Mouse (Mus musculus): ENCODE measurements at regions not wholly inside any gene's neighbourhood (a gene's known extent, or its start where the extent isn't known, plus 50 kb on each side); places are given as distances from the start of the nearest gene placed in this dataset.

DNA sequence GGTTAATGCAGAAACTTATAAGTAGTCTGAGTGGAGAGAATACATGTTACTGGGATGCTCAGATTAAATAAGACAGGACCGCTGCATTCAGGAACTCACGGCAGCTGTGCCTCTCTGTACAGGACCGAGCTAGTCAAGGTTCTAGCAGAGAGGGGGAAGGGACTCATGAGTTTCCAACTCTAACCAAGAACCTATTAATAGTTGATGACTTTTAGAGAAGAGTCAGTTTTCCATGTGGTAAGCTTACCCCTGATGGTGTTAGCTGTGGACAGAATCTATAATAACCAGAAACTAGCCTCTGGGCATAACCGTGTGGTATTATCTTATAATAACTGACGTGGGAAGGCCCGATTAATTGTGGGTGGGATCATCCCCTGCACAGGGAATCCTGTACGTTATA, 316.2 kb downstream of the Gadd45g start:
- H3K27ac ChIP-seq (ENCODE audit: low read length) = no peak overlapping the region
- no peak overlapping the region for H3K4me3 ChIP-seq (ENCODE audit: low read depth, low read length)
- H3K36me3 ChIP-seq (ENCODE audit: control insufficient read depth, insufficient read depth, low read length) = no peaks in the 10 kb centered on the region
- H3K4me2 ChIP-seq (replicated peaks; ENCODE audit: low read depth, low read length) = no peak overlapping the region
- no peak overlapping the region for H3K9ac ChIP-seq (replicated peaks; ENCODE audit: low read depth, low read length)
- no peak for ATAC-seq (ENCODE audit: insufficient number of reproducible peaks, insufficient read depth, low FRiP score, low read depth)
- no peaks in the 10 kb centered on the region for H3K27me3 ChIP-seq (ENCODE audit: control insufficient read depth, insufficient read depth, low read length)
- no peaks in the 10 kb centered on the region for H3K4me1 ChIP-seq (ENCODE audit: control insufficient read depth, insufficient read depth, low read length)
- no peaks in the 10 kb centered on the region for H3K9me3 ChIP-seq (ENCODE audit: control insufficient read depth, low read depth, low read length)
- 85% methylated on average over 7 of the region's 7 CpGs for WGBS

DNA sequence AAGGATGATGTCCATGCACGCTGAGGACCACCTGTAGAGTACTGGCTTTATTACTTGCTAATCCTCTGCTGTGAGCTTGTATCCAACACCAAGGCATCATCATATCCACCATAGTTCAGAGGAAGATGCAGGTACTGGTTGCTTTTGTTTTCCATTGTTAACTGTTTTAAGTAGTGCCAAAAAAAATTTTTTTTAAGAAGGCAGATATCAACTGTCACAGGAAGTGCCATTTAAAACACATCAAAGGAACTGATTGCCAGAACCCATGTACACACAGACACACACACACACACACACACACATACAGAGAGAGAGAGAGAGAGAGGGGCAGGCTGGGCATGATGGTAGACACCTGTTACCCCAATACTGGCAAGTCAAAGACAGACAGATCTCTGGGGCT, 319.1 kb downstream of the Gadd45g start:
- Histone ChIP-seq H3K27ac (ENCODE audit: low read length) (no peak overlapping the region), H3K4me3 (ENCODE audit: low read depth, low read length) (no peak overlapping the region), H3K4me1 (ENCODE audit: control insufficient read depth, insufficient read depth, low read length) (no peaks in the 10 kb centered on the region), H3K27me3 (ENCODE audit: control insufficient read depth, insufficient read depth, low read length) (no peaks in the 10 kb centered on the region), H3K9ac (replicated peaks; ENCODE audit: low read depth, low read length) (no peak overlapping the region), H3K9me3 (ENCODE audit: control insufficient read depth, low read depth, low read length) (no peaks in the 10 kb centered on the region), H3K36me3 (ENCODE audit: control insufficient read depth, insufficient read depth, low read length) (no peaks in the 10 kb centered on the region), H3K4me2 (replicated peaks; ENCODE audit: low read depth, low read length) (no peak overlapping the region)
- no peak for ATAC-seq (ENCODE audit: insufficient number of reproducible peaks, insufficient read depth, low FRiP score, low read depth)
- WGBS = 88% methylated on average over 1 of the region's 1 CpGs

DNA sequence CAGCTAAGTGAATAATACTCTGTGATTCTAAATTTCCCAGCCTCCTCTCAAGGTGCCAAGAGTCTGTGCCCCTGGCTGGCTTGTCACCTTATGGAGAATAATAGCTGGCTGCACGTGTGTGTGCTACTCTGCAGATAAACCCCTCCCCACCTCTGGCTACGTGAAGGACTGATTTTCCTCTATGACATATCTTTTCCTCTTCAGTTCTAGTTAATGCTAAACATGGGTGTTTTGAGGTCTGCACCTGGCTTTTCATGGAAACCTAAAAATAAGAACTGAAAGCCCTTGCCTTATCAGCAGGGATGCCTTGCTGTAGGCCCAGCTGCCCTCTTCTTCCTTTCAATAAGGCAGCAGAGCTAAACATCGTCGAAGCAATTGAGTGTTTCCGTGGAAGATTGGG, 321.5 kb downstream of the Gadd45g start:
- Histone ChIP-seq H3K9me3 (ENCODE audit: control insufficient read depth, low read depth, low read length) (no peaks in the 10 kb centered on the region), H3K27ac (ENCODE audit: low read length) (no peak overlapping the region), H3K36me3 (ENCODE audit: control insufficient read depth, insufficient read depth, low read length) (no peaks in the 10 kb centered on the region), H3K4me1 (ENCODE audit: control insufficient read depth, insufficient read depth, low read length) (no peaks in the 10 kb centered on the region), H3K4me3 (ENCODE audit: low read depth, low read length) (no peak overlapping the region), H3K27me3 (ENCODE audit: control insufficient read depth, insufficient read depth, low read length) (no peaks in the 10 kb centered on the region), H3K4me2 (replicated peaks; ENCODE audit: low read depth, low read length) (no peak overlapping the region), H3K9ac (replicated peaks; ENCODE audit: low read depth, low read length) (no peak overlapping the region)
- WGBS = 60% methylated on average over 5 of the region's 5 CpGs
- no peak for ATAC-seq (ENCODE audit: insufficient number of reproducible peaks, insufficient read depth, low FRiP score, low read depth)

DNA sequence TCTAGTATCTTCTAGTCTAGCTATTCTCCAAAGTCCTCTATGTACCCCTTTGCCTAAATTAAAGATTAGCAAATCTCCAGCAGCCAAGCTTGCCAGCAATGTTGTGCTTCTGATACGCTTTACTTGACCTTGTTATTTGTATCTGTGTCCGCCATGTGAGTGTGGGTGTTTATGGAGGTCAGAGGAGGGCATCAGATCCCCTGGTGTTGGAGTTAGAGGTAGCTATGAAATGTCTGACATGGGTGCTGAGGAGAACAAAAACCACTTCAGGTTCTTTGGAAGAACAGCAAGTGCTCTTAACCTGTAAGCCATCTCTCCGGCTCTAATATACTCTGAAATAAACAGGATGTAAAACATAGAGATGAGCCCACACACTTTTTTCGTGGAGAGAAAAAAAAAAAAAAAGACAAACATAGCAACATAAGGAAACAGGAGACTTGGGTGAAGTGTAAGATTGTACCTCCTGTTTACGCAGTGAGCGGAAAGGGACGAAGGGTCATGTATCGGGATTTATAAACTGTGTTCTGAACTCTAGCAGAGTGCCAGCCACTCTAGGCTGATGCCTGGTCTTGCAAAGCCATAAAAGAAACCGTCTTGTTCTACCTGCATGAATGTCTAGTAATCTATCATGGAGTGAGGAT, 326.3 kb downstream of the Gadd45g start:
- H3K9ac ChIP-seq (replicated peaks; ENCODE audit: low read depth, low read length) = no peak overlapping the region
- WGBS = 68% methylated on average over 9 of the region's 9 CpGs
- no peak overlapping the region for H3K4me2 ChIP-seq (replicated peaks; ENCODE audit: low read depth, low read length)
- no peak overlapping the region for H3K27ac ChIP-seq (ENCODE audit: low read length)
- no peak for ATAC-seq (ENCODE audit: insufficient number of reproducible peaks, insufficient read depth, low FRiP score, low read depth)
- H3K4me3 ChIP-seq (ENCODE audit: low read depth, low read length) = no peak overlapping the region
- H3K36me3 ChIP-seq (ENCODE audit: control insufficient read depth, insufficient read depth, low read length) = no peaks in the 10 kb centered on the region
- H3K27me3 ChIP-seq (ENCODE audit: control insufficient read depth, insufficient read depth, low read length) = no peaks in the 10 kb centered on the region
- no peaks in the 10 kb centered on the region for H3K9me3 ChIP-seq (ENCODE audit: control insufficient read depth, low read depth, low read length)
- H3K4me1 ChIP-seq (ENCODE audit: control insufficient read depth, insufficient read depth, low read length) = no peaks in the 10 kb centered on the region

DNA sequence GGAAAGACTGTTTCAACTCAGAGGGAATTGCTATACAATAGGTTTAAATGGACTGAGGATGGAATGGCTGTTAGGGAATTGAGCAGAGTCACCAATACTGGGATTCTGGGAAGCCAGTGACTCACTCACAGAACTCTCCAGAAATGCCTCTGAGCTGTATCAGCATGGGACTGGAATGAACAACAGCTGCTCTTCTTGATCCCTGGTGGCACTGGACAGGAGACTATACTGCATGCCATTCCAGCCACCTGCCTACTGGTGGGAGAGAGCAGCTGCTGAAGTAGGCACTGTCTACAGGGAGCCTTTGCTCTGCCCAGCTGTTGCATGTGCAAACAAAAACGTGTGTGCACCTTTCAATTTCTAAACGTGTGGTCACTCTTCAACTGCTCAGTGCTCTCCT, 329.2 kb downstream of the Gadd45g start:
- Histone ChIP-seq H3K36me3 (ENCODE audit: control insufficient read depth, insufficient read depth, low read length) (no peaks in the 10 kb centered on the region), H3K27ac (ENCODE audit: low read length) (no peak overlapping the region), H3K9me3 (ENCODE audit: control insufficient read depth, low read depth, low read length) (no peaks in the 10 kb centered on the region), H3K4me1 (ENCODE audit: control insufficient read depth, insufficient read depth, low read length) (no peaks in the 10 kb centered on the region), H3K27me3 (ENCODE audit: control insufficient read depth, insufficient read depth, low read length) (no peaks in the 10 kb centered on the region), H3K4me3 (ENCODE audit: low read depth, low read length) (no peak overlapping the region), H3K9ac (replicated peaks; ENCODE audit: low read depth, low read length) (no peak overlapping the region), H3K4me2 (replicated peaks; ENCODE audit: low read depth, low read length) (no peak overlapping the region)
- ATAC-seq (ENCODE audit: insufficient number of reproducible peaks, insufficient read depth, low FRiP score, low read depth) = no peak
- 51% methylated on average over 2 of the region's 2 CpGs for WGBS

DNA sequence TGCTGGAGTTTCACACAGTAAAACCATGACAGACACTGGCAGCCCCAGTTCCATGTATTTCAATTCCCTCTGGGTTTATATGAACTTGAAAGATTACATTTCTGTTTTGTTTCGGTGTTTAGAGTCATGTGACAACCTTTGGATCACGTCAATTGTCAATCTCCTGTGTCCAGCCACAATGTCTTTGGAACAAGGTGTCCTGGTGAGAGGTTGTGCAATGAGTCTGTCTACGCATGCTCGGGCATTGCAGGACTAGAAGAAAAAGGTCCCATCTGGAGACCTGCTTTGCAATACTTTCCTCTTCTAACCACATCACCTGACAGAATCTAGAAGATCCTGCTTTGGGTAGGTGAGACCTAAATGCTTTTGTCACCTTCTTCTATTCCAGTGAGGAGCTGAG, 333.5 kb downstream of the Gadd45g start:
- H3K9me3 ChIP-seq (ENCODE audit: control insufficient read depth, low read depth, low read length) = no peaks in the 10 kb centered on the region
- 83% methylated on average over 4 of the region's 4 CpGs for WGBS
- no peak overlapping the region for H3K4me3 ChIP-seq (ENCODE audit: low read depth, low read length)
- H3K36me3 ChIP-seq (ENCODE audit: control insufficient read depth, insufficient read depth, low read length) = no peaks in the 10 kb centered on the region
- no peaks in the 10 kb centered on the region for H3K4me1 ChIP-seq (ENCODE audit: control insufficient read depth, insufficient read depth, low read length)
- no peak overlapping the region for H3K4me2 ChIP-seq (replicated peaks; ENCODE audit: low read depth, low read length)
- no peak overlapping the region for H3K9ac ChIP-seq (replicated peaks; ENCODE audit: low read depth, low read length)
- H3K27ac ChIP-seq (ENCODE audit: low read length) = no peak overlapping the region
- H3K27me3 ChIP-seq (ENCODE audit: control insufficient read depth, insufficient read depth, low read length) = no peaks in the 10 kb centered on the region
- no peak for ATAC-seq (ENCODE audit: insufficient number of reproducible peaks, insufficient read depth, low FRiP score, low read depth)

DNA sequence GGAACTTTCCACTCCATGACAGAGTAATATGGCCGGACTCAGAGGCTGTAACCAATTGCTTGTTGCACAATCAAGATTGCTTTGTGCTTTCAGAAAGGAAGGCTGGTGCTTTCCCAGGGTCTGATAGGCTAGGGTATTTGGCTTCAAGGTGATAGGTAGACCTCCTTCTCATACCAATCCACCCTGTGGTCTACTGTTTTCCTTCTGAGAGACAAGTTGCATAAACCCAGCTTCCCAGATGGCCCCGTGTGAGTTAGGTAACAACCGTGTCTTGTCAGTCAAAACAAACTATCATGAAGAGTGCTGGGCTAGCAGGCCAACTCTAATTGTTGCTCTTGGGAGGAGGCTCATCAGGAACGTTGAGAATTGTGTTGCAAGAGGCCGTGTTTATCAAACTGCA, 337.2 kb downstream of the Gadd45g start:
- Histone ChIP-seq H3K4me2 (replicated peaks; ENCODE audit: low read depth, low read length) (no peak overlapping the region), H3K27me3 (ENCODE audit: control insufficient read depth, insufficient read depth, low read length) (no peaks in the 10 kb centered on the region), H3K4me3 (ENCODE audit: low read depth, low read length) (no peak overlapping the region), H3K9ac (replicated peaks; ENCODE audit: low read depth, low read length) (no peak overlapping the region), H3K9me3 (ENCODE audit: control insufficient read depth, low read depth, low read length) (no peaks in the 10 kb centered on the region), H3K27ac (ENCODE audit: low read length) (no peak overlapping the region), H3K4me1 (ENCODE audit: control insufficient read depth, insufficient read depth, low read length) (no peaks in the 10 kb centered on the region), H3K36me3 (ENCODE audit: control insufficient read depth, insufficient read depth, low read length) (no peaks in the 10 kb centered on the region)
- no peak for ATAC-seq (ENCODE audit: insufficient number of reproducible peaks, insufficient read depth, low FRiP score, low read depth)
- 59% methylated on average over 5 of the region's 5 CpGs for WGBS

DNA sequence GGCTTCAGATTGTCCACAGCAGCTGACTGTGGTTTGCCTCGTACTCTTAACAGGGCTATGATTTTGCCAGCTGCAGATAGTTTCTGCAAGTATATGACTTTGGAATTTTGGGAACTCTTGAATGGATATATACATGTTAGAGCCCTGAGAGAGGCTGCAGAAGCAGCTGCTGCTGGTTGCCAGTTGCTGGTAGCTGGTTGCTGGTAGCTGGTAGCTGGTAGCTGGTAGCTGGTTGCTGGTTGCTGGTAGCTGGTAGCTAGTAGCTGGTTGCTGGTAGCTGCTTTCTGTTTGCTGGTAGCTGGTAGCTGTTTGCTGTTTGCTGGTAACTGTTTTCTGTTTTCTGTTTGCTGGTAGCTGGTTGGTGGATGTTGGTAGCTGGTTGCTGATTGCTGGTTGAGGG, 339.1 kb downstream of the Gadd45g start:
- no peak overlapping the region for H3K27ac ChIP-seq (ENCODE audit: low read length)
- H3K4me3 ChIP-seq (ENCODE audit: low read depth, low read length) = no peak overlapping the region
- ATAC-seq (ENCODE audit: insufficient number of reproducible peaks, insufficient read depth, low FRiP score, low read depth) = no peak
- H3K4me1 ChIP-seq (ENCODE audit: control insufficient read depth, insufficient read depth, low read length) = no peaks in the 10 kb centered on the region
- 71% methylated on average over 1 of the region's 1 CpGs for WGBS
- H3K36me3 ChIP-seq (ENCODE audit: control insufficient read depth, insufficient read depth, low read length) = no peaks in the 10 kb centered on the region
- no peak overlapping the region for H3K9ac ChIP-seq (replicated peaks; ENCODE audit: low read depth, low read length)
- H3K4me2 ChIP-seq (replicated peaks; ENCODE audit: low read depth, low read length) = no peak overlapping the region
- no peaks in the 10 kb centered on the region for H3K9me3 ChIP-seq (ENCODE audit: control insufficient read depth, low read depth, low read length)
- no peaks in the 10 kb centered on the region for H3K27me3 ChIP-seq (ENCODE audit: control insufficient read depth, insufficient read depth, low read length)

DNA sequence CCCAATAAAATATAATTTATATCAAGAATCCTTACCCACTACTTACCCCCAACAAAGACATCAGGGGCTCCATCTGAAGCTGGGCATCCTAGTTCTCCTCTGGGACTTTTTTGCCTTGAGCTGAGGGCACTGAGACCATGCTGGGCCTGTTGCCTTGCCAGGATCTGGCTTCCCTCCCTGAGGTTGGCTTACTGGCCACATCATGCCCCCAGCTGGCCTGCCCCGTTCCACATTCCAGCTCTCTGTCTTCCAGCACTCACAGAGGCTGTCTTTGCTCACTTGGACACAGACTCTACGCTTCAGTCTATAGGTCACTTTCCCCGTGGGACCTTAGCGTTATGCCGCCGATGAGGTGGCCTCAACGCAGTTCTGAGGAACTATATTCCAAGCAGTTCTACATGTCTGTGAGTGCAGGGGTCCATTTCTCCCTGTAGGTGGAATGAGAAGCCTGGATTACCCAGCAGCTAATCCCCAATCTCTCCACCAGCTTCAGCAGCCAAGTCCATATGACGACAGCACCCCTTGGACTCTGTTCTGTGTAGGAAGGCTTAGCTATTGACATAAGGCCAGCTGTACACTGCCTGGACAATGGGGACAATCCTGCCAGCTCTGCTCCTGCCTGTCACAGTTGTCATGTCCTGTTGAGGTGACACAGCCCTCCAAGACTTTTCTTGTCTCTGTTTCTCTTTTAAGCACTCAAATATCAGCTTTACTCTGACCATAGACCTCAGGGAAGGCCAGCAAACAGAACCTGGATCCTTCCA, 341.5 kb downstream of the Gadd45g start:
- Histone ChIP-seq H3K4me1 (ENCODE audit: control insufficient read depth, insufficient read depth, low read length) (no peaks in the 10 kb centered on the region), H3K4me2 (replicated peaks; ENCODE audit: low read depth, low read length) (no peak overlapping the region), H3K9ac (replicated peaks; ENCODE audit: low read depth, low read length) (no peak overlapping the region), H3K4me3 (ENCODE audit: low read depth, low read length) (no peak overlapping the region), H3K36me3 (ENCODE audit: control insufficient read depth, insufficient read depth, low read length) (no peaks in the 10 kb centered on the region), H3K27me3 (ENCODE audit: control insufficient read depth, insufficient read depth, low read length) (no peaks in the 10 kb centered on the region), H3K27ac (ENCODE audit: low read length) (no peak overlapping the region), H3K9me3 (ENCODE audit: control insufficient read depth, low read depth, low read length) (no peaks in the 10 kb centered on the region)
- WGBS = 90% methylated on average over 8 of the region's 8 CpGs
- ATAC-seq (ENCODE audit: insufficient number of reproducible peaks, insufficient read depth, low FRiP score, low read depth) = no peak

Measured in stomach, embryonic 14.5 days (tissue).